Mouse (Mus musculus): ENCODE data around the gene Ranbp1.

Gene Ranbp1

DNA sequence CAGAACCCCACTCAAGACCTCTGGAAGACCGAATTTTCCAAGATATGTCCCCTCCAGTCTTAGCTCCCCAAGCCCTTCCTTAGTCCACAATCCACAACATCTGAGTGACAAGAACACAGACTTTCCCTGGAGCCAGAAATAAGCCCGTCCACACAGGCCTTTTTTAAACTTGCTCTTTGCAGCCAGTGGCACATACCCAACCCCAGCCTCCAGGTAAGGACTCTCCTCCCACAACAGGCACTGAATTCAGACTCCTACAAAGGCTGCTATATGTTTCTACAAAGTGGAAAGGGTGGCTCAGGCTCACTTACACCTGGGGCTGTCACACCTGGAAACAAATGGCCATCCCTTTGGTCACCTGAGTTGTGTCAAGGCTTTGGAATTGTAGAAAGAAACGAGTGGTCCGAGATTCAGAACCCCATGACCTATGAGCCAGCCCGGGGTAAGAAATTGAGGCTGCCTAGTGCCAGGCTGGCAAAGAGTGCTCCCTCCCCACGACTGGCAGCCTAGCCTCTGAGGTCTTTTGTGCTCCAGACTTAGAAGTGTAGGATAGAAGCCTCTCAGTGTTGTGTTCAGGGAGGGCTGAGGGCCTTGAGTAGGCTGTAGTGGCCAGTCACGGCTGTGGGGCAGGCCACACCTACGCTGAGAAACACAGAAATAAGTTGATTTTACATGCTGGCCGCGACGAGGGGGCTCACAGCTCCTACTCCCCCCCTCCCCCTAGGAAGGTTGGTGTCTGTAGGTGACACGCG is 14.4 kb downstream of the Ranbp1 start:
- DNase-seq, result no peak

DNA sequence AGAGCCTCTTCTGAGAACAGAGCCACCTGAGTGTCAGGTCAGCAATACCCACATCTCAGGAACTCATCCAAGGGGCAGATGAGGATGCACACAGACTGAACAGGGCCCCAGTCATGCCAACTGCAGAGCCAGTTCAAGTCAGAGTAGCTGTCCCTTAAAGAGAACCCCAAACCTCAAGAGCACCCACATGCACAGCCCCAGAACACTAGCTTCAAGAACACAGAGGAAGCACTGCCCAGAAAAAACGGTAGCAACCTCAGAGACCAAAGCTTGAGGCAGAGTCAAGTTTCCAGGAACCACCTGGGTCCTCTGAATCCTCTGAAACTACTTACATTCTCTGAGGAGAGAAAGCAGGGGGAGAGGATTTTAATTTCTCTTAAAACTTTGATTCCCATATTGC is 15.1 kb downstream of the Ranbp1 start:
- DNase-seq, result no peak

DNA sequence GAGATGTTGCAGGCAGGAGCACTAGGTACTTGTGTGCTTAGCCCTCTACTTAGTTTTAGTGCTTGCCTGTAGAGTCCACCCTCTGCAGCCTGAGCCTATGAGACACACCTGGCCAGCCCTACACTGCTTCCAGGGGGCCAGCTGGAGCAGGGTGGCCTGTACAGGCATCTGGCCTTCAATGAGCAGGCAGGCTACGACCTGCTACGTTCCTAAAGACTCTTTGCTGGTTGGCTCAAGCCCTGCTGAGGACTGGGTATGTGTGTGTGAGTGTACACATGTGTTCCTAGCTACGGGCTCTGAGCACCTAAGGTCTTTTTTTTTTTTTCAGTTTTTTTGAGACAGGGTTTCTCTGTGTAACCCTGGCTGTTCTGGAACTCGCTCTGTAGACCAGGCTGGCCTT is 17.1 kb downstream of the Ranbp1 start:
- no peak for DNase-seq

DNA sequence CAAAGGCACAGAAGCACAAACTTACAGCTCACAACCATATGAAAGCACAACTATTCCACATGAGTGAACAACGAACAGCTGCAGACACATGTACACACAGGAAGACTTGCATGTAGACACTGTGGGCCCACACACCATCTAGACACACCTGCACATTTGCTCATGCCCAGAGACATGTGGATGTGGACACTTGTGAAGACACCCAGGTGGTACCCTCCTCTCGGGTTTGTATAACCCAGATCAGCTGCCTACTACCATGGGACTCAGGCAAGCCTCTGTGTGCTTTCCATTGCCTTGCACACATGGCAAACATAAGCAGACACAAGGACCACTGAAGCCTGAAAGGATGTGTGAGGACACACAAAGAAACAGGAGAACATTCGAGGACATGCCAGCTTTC is 17.5 kb downstream of the Ranbp1 start:
- no peak for DNase-seq

DNA sequence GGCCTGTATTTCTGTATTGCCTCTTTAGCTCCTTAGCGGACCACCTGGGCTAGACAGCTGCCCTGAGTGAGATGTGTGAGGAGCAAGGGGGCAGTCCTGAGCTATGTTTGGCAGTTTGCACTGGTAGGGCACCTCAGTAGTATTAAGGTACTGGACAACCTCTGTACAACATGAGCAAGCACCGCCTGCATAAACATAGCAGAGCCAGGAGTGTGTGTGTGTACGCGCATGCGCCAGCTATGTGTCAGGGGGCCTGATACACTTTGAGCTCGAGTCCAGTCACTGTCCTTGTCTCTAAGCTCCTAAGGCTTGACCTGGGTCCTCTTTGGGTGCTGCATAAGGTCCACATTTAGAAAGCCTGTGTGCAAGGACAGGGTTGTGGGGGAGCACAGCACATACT is 17.9 kb downstream of the Ranbp1 start:
- DNase-seq, result no peak

DNA sequence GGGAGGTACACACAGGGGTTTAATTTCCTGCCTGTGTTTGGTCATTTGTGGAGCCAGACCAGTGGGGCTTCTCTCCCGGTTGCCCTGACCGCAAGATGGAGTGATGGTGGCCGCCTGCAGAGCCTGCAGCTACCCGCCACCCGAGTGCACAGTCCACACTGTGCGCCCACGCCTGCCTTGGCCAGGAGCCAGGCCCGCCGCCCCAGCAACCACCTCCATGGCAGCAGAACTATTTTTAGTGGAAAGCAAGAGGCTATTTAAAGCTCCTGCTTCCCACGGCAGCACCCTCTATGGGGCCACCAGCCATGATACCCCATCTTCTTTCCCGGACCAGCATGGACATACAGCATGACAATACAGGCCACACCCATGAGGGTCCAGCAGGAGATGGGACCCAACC is 18.9 kb downstream of the Ranbp1 start:
- DNase-seq, result no peak

DNA sequence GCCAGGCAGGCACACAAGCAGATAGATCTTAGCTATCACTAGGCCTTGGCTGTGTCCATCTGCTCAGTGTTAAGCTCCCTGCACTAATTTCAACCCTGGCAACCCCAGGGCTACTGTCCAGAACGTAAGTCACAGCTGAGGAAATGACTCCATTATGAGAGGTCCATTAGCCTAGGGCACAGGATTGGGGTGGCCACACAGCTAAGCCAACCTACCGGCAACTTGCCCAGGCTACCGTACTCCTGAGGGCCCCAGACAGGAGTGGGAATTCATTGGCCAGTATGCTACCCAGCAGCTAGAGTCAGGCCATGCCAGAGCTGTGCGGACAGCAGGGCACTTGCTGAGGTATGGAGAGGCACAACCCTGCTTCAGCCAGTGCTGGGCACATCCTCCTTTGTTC is 19.7 kb downstream of the Ranbp1 start:
- no peak for DNase-seq

DNA sequence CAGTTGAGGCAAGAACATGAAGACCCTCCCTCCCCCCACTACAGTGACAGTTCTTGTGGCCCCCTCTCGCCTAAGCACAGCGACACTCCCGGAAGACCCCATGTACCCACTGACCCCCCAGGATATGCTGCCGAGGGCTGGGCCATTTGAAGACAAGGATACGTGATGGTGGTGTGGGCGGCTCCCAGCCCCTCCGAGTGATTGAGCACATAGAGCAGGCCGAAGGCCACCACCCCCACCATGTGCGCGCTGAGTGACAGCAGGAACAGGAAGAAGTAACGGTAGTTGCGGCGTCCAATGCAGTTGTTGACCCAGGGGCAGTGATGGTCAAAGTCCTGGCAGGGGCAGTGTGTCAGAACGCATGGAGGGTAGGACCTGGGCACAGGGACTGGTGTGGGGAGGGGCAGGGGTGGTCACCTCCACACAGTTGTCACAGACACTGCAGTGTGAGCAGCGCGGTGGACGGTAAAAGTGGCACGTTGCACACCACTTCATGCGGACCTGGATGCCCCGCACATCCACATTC is 20.6 kb downstream of the Ranbp1 start:
- no peak for DNase-seq

DNA sequence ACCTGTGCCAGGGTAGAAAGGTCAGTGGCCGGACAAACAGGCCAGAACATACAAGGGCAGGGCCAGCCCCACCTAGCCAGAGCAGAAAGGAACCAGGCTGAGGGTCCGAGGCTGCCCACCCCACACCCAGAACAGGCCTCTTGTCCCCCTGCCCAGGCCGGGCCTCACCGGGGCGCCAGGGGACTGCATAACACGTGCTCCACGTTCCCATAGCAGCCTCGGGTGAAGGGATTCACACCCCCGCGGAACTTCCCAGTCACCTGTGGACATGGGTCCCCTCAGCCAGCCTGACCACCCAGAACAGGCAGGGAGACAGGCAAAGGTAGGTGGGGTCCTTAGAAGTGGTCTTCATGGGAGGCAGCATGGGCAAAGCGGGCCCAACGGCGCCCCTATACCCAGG is 21.3 kb downstream of the Ranbp1 start:
- DNase-seq, result no peak

DNA sequence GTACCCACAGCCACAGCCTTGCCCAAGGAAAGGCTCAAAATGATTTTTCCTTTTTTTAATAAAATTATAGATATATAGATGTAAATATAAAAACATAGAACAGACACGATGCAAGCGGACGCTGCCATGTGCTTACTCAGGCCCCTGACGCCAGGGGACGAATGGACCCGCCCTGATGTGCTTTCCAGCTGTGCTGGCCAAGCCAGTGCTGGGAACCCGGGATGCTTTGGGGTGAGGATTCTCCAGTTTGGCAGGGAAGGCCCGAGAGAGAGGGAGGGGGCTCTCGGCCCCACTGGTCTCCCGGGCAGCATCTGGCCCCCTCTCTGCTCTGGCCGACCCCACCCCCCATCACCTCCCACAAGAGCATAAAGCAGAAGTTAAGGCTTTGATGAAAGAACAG is 26.3 kb downstream of the Ranbp1 start:
- DNase-seq, result no peak

DNA sequence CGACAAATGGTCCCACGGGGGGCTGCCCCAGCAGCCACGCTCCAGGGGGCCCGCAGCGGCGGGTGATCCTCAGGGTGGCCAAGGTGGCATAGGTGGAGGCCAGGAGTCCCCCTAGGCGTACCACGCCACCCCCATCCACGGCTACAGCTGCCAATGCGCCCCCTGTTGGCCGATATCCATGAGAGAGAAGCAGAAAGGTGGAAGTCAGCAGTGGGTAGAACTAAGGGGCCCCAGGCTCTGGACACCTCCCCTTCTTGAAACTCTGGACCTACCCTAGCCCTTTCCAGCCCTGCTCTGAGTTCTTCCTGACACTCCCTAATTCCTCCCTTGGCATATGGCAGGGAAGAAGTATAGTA is 27.0 kb downstream of the Ranbp1 start:
- DNase-seq, result no peak

DNA sequence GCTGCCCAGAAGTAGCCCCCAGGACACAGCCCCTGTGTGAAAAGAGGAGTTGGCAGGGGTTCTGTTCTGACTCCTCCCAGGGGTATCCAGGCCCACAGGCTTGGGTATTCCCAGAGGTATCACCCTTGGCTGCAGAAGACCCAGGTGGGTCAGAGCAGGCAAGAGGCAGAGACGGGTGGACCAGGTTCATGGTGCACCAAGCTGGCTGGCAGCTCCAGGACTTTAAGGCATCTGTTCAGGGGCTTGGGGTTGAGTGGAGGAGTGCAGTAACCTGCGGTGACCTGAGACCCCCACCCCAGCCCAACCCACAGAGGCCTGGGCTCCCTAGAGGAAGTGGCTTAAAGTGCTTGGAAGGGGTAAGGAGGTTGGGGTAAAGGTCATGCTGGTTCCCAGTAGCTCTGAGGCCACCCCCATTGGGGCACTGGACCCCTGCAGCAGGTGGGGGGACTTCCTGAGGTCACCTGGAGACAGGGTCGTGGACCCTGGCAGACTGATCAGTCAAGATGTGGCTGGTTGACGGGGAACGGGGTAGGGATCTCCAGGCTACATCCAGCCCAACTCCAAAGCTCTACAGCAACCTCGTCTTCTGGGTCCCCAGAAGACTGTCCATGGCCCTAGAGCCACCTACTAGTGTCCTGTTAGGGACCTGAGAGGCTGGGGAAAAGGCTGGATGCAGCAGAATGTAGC is 27.5 kb downstream of the Ranbp1 start:
- DNase-seq, result no peak

DNA sequence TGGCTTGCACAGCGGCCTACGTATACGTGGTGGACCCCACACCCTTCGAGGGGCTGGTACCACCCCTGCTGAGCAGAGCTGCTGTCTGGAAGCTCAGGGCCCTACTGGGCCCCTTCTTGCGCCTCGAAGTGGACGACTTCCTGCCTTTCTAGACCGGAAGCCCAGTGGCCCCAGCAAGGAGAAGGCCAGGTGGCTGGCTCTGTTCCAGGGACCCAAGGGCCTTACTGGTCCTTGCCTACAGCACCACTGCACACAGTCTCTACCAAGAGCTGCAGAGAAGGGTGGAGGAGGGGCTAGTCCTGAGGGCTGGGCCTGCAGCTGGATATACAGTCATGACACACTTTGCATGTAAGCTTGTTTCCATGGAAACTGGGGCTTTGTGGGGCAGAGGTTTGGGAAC is 28.5 kb downstream of the Ranbp1 start:
- DNase-seq, result no peak

DNA sequence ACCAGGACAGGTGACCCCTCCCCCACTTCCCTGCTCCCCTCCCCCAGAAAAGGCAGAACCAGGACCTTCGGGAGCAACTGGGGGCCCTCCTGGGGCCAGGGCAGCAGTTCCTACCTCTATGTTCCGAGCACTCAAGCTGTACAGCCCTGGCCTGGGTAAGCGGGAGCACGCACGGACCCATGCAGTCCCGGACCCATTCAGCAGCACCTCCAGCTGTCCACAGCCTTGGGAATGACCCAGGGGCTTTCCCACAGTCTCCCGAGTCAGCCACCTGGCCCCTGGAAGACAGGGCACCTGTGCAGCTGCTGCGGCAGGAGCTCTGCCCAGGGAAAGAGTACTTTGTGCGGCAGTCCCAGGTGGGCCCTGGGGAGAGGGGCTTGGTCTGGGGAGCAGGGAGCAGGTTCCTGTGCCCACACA is 29.9 kb downstream of the Ranbp1 start:
- DNase-seq, result no peak

DNA sequence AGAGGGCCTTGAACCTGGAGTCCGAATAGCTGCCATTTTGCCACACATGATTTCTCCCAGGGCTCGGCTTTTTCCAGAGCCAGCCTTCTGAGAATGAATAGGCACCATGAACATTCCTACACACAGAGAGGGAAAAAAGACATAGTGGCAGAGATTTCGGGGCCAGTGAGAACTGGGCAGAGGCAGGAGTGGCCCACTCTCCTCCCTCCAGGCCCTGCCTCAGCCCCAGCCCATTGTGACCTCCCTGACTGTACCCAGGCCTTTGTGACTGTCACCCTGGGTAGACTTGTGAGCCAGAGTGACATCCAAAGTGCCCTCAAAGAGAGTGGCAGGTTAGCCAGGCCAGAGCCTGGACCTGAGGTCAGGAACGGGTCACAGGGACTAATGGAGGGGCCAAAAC is 31.0 kb downstream of the Ranbp1 start, which contains the start of gene Ccdc188:
Gene Ccdc188 (plus strand): TSS at position 301 of the 400 bp plus-strand sequence.
- no peak for DNase-seq

DNA sequence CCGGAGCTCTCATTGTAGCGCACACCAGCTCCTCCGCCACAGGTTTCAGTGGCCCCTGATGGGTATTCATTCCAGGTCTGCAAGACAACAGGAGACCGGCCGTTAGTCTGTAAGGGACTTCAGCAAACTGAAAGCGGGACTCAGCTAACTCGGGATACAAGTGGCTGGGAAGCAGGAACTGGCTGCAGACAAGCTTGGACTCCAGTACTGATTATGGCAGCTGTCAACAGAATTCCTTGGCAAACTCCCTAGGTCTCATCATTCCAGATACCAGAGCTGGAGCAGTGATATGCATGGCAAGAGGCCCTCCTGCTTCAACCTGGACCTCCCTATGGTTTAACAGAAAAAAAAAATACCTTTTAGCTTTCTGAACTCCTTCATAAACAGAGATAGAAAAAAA is 33.7 kb downstream of the Ranbp1 start:
- DNase-seq, result no peak

DNA sequence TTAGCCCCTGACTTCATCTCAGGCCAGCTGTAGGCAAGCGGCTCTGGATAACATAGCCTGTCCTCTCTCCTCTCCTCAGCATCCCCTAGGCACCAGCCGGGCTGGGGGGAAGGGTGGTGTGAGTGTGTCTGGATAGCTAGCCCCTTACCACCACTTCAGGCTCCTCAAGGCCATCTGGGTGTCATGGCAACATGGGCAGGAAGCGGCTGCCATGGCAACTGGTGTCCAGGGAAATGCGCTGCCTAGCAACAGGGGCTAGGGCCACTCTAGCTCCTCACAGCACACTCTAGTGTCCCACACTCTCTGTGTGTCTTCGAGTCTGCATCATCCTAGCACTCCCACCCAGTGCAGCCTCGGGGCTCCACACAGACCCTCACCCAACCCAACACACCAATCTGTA is 34.8 kb downstream of the Ranbp1 start:
- DNase-seq, result no peak

DNA sequence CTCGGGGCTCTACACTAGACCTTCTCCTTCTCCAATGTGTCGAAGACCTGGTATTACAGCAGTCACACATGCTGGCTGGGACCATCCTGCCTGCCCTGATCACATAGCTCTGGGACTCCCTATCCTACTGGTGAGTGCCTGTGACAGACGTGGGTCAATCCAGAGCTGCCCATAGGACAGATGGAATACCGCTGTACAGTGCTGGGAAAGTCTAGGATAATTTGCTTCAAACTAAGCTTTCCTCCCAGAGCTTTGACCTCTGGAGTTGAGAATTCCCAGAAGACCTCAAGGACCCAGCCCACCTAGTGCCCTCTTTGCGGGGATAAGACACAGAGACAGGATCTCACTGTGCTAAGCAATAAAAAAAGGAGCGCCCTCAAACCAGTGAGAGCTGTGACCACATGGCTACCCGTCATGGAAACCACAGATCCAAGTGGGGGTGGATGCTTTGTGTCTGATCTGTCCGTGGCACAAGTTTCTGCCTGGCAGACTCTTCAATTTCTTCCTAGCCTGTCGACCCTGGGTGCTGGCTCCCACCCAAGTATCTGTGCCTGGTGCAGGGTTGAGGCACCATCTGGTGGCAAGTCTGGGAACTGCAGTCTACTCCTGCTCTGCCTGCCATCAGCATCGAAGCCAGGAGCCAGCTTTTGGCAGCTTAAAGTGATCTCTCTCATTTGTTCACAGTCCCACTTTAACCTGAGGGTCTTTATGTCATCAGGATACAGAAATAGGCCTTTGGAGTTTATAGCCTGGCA is 36.9 kb downstream of the Ranbp1 start:
- peak; percentile 84 for DNase-seq

DNA sequence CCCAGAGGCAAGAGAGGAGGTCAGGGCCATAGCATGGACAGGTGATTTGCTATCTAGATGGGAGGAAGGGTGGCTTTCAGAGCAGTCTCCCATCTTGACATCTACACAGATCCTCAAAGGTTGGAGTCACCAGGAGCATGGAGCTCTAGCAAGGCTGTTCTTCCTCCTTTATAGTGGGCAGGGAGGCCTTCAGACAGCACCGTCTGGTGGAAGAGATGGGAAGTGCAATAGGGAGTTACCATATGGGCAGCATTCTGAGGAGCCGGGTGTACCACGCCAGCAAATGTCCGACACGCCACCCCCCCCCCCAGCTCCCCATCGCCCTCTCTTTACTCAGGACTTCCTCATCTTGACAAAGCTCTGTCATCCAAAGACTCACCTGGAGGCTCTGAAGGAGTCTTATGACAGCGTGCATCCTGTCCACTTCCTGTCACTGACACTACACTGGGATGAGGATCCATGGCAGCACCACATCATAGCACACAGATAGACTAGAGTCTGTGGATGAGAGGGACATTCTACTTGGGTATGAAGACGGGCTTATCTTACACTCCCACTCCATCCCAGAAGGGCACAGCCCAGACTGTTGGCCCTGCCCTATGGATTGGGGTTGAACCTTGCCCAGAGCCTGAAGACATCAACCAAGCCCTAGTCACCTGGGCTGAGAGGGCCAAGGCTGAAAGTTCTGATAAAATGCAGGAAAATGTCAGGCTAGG is 37.7 kb downstream of the Ranbp1 start:
- peak; percentile 70 for DNase-seq

DNA sequence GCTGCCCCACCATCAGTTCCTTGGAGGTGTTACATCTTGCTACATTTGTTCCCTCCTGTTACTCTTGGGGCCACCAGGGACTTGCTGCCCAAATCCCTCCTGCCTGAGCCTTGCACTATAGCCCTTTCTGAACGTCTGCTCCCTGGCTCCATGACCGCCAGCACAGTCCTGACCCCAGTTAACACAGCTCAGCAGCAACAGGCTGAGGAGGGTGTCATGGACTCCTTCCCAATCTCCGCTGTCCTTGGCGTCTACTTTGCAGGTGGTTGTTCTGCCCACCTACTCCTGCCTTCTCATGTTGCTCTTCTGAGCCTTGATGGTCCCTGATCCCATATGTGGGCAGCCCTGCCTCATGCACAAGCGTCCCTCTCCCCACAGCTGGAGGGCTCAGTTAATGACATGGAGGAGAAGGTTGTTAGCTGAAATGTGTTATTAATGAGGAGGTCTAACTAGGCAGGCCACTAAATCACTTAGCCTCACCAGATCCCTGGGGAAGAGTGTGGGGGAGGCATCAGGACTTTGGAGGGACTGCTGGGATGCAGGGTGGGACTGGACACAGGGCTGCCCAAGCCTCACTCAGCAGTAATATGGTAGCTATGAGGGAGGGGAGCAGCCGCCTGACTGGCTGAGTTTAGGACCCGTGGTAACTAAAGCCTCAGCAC is 45.0 kb downstream of the Ranbp1 start:
- no peak for DNase-seq

DNA sequence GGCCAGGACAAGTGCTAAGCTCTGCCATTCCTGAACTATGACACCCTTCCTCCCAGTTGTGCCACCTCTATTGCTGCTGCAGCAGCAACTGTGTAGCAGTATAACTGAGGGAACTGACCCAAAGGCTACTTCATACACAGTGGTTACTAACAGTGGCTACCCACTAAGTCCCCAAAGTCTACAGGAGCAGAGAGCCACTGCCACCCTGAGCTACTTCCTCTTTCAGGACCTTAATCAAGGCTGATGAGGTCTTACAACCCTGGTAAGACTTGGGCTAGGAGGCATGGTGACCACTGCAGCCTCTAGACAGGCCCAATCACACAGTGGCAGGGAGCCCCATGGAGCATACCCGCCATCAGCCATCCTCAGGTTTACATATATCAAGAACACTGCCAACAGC is 46.5 kb downstream of the Ranbp1 start:
- no peak for DNase-seq

DNA sequence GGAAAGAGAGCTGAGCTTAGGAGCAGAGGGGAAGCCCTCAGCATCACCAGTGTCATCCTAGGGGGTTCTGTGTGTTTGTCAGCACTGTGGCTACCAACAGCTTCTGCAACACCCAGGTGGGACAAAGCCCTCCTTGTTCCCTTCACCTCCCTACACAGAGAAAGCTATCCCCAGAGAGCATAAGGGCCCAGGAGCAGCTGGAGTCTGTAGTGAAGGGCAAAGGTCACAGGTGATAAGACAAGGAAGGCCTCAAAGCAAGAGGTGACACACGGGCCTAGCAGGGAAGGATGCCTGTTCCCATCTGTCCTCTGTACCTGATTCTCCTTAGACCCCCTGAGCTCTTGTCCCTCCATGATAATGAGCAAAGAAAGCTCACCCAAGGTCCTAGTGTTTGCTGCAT is 46.9 kb downstream of the Ranbp1 start:
- DNase-seq, result no peak

DNA sequence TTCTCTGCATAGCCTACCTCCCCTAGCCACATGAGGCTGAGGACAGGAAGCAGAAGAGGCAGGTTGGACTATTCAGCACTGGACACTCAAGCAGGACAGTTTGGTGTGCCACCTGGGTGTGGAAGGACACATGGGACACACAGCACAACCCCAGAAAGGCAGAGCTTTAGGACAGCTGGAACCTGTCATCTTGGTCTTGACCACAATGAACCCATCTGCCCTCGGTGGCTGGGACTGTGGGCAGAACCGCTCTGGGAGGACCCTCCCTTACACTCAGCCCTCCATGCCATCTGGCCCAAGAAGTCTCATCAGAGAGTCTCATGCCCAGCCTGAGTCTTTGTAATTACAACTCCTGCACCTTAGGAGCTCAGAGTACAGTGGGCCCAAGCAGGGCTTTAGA is 48.5 kb downstream of the Ranbp1 start:
- DNase-seq, result no peak
